Mouse (Mus musculus) B cell, adult (primary cell): ENCODE results near the gene Eps8l1. TPM values are rescaled to one million over a fixed set of nuclear protein-coding genes. Genes with fewer than 3 reads are reported as not detected.

ENCODE experiments used
- total RNA-seq: library from RNA; stranded (reverse); gene quantifications from 4 replicates; pipeline ENCODE4 v1.2.4, GENCODE M21; 2023; ENCODE audit not compliant: inconsistent age

Eps8l1 gene
- total RNA-seq, result 13.9 to 50.5 TPM (median 45.9 TPM) in 4 replicates

DNA sequence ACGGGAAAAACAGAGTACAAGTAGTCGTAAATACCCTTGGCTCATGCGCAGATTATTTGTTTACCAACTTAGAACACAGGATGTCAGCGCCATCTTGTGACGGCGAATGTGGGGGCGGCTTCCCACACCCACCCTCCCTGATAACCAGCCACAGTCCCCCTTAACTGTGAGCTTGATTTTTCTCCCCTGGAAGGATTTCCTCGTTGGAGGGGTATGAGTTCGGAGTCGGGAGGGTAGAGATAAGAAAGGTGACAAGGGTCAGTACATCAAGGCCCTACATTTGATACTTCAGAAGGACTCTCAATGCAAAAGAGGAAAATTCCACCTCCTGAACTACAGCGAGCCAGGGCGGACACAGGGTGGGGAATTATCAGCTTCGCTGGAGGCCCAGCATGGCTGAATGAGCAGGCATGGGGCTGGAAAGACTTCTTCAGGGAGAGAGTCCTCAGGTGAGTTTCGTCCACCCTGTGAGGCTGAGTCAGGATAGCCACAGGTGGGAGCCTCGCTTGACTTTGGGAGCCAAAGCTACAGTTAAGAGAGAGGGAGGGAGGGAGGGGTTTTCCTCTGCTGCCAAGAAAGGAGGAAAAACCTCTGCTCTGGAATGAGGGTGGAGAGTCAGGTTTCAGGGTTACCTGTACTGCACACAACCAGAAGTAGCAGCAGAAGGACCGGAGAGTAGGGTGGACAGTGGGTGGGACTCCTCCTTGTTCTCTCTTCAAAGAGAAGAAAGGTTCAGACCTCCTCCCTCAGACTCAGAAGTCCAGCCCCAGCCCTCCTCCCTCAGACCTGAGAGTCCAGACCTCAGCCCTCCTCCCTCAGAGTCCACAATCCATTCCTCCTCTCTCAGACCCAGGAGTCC lies at the start of gene Eps8l1:
Gene Eps8l1 (plus strand): TSS at position 99 of the 859 bp plus-strand sequence.

DNA sequence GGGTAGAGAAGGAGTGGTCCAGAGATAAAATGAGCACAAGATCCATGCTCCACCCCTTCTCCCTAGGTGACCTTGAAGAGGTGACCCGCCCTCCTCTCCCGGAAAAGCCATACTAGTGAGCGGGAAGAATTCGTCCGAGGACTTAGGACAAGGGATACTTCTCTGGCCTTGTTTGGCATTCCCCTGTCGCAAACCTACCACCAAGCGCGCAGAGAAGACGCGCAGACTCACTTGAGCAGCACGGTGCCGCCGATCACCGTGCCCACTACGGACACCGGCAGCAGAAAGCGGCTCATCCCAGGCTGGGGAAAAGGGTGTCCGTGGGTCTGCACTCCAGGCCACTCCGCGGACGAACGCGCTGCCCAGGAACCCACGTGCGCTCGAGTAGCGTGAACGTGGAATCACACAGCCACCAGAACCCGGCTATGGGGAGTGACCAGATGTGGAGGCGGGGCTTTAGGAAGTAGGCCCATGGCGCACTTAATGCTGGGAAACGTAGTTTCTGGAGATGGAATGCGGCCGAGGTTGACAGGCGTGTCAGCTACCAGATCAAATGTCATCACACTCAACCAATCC lies 15.2 kb upstream of the Eps8l1 start, which contains the start of gene Rdh13:
Gene Rdh13 (minus strand): TSS at position 434 of the 576 bp plus-strand sequence.

DNA sequence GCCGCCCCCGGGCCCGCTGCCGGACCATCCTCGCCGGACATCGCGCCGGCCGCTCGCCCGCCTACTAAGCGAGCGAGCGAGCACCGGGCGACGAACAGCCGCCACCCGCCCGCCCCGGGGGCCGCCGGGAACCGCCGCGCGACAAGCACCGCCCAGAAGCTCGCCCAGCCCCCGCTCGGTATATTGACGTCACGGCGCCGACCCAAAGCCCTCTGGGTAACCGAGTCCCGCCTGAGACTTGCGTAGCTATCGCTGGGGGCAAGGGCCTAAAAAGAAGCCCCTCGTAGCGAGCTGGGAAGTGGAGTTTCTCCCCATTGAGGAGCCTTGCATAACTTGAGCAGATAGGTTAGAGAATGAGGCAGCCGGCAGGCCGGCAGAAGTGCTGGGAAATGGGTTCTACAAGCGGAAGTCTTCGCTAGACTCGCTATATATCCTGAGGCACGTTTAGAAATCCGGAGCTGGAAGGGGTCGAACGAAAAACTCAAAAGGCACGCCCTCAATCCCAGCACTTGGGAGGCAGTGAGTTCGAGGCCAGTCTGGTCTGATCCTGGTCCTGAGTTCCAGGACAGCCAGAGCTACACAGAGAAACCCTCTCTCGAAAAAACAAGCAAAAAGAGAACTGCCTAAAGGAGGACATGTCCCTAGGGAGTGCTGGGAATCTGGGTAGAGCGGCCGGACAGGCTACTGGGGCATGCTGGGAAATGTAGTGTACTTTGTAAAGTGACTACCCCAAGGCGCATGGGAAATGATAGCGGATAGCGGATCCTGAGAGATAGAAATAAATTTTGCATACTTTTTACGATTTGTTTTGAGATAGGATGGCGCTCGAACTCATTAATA lies 41.3 kb downstream of the Eps8l1 start, which contains the start of gene Ppp1r12c:
Gene Ppp1r12c (minus strand): TSS at position 123 of the 840 bp plus-strand sequence.

DNA sequence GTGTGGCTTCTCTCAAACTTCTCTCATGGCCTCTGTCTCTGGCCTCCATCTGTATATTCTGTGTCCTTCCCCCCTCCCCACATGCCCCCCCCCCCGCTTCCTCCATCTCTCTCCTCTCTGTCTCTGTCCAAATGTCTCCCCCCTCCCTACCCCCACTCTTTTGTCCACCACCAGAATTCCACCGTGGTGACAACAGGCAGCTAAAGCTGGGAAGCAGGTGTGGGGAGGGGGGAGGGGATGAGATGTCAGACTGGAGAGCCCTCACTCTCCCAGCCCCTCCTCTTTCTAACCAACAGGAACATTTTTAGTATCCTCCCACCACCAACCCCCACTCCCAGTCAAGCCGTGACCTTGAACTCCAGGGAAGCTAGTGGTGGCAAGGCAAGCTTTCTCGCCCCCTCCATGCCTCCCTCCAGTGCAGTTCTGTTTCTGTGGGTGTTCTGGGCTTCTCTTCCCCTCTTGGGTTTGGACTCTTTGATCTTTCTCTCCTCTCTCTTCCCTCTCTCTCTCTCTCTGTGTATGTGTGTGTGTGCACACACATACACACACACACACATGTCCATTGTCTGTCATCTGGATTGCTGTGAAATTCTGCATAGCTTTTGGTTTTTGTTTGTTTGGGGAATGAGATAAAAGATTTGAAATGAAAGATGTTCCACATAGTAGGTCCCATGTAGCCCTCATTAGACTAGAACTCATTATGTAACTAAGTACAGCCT lies 56.0 kb downstream of the Eps8l1 start, which contains the start of gene Tnnt1:
Gene Tnnt1 (minus strand): TSS at position 51 of the 719 bp plus-strand sequence.

DNA sequence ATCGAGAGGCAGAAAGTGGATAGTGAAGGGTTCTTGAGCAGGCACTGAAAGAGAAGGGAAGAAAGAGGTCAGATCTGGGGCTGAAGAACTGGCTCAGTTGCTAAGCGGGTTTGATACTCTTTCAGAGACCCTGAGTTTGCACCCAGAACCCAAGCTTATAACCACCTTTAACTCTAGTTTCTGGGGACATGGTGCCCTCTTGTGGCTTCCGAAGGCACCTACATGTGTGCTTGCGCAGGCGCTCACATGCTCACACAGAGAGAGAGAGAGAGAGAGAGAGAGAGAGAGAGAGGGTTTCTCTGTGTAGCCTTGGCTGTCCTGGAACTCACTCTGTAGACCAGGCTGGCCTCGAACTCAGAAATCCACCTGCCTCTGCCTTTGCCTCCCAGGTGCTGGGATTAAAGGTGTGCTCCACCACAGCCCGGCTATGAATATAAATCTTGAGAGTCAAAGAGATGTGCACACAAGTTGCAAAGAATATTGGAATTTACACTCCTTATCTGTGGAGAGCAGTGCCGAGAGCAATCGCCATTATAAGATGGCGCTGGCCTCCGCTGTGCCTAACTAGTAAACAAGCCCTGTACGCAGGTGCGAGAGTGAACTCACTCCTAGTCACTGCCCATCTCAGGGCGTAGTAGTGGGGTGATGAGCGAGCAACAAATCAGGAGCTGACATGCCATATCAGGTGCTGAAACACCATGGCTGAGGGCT lies 63.9 kb downstream of the Eps8l1 start, which contains the start of gene Tnni3:
Gene Tnni3 (minus strand): TSS at position 18 of the 711 bp plus-strand sequence.

Other genes starting within 250 kb of the Eps8l1 start
- 0.24 TPM in 1 of 4 replicates, not detected in the others for gene Lilra5, start 222.9 kb upstream of the Eps8l1 start, total RNA-seq
- 0.48 to 1.2 TPM (median 1.0 TPM) in 4 replicates for gene Ncr1, start 123.0 kb upstream of the Eps8l1 start, total RNA-seq
- gene Gp6, start 62.9 kb upstream of the Eps8l1 start, total RNA-seq, result 0.15 to 0.42 TPM (median 0.16 TPM) in 3 of 4 replicates, not detected in the other
- gene Rdh13, start 15.0 kb upstream of the Eps8l1 start, total RNA-seq, result 8.4 to 10.3 TPM (median 9.5 TPM) in 4 replicates
- 230 to 259 TPM (median 247 TPM) in 4 replicates for gene Ppp1r12c, start 41.0 kb downstream of the Eps8l1 start, total RNA-seq
- gene Tnnt1, start 55.7 kb downstream of the Eps8l1 start, total RNA-seq, result 0.61 to 2.7 TPM in 2 of 4 replicates, not detected in the others
- gene Tnni3, start 63.6 kb downstream of the Eps8l1 start, total RNA-seq, result 1.2 to 1.9 TPM in 2 of 4 replicates, not detected in the others
- 0.22 to 0.69 TPM (median 0.39 TPM) in 3 of 4 replicates, not detected in the other for gene Dnaaf3, start 71.8 kb downstream of the Eps8l1 start, total RNA-seq
- not detected in 4 replicates for gene Syt5, start 86.9 kb downstream of the Eps8l1 start, total RNA-seq
- 1.4 TPM in 1 of 4 replicates, not detected in the others for gene Ptprh, start 143.4 kb downstream of the Eps8l1 start, total RNA-seq
- gene Tmem86b, start 170.7 kb downstream of the Eps8l1 start, total RNA-seq, result 46.4 to 54.9 TPM (median 50.2 TPM) in 4 replicates
- gene Ppp6r1, start 198.3 kb downstream of the Eps8l1 start, total RNA-seq, result 242 to 260 TPM (median 251 TPM) in 4 replicates
- gene Hspbp1, start 224.4 kb downstream of the Eps8l1 start, total RNA-seq, result 74.3 to 78.0 TPM (median 75.7 TPM) in 4 replicates
- not detected in 4 replicates for gene Brsk1, start 229.9 kb downstream of the Eps8l1 start, total RNA-seq